17 mouse cellular contexts compared by ENCODE assay signal in genomic region chr17:80752466-80752865, GRCm38 (mm10). TPM values are rescaled to one million over a fixed set of nuclear protein-coding genes. Genes with fewer than 3 reads are reported as not detected.
DNase-seq lines count a peak whose midpoint lies in the region; ATAC-seq and TF ChIP-seq lines count a peak whose summit lies in the region.
"Had no signal": no experiment of that assay in that cellular context is flagged by ENCODE, and none has a peak within 500 bp of the region (broad histone marks: within the 10 kb centered on the region; RNA-seq: fewer than 3 reads in every experiment).

No protein-coding gene starts in this region.

- H3K9me3 ChIP-seq in heart, embryonic 10.5 days, result no peaks in the 10 kb centered on the region
- no peaks in the 10 kb centered on the region for H3K9me3 ChIP-seq in lung, embryonic 14.5 days (ENCODE audit: low read depth, low read length)
- no peaks in the 10 kb centered on the region for H3K9me3 ChIP-seq in forebrain, embryonic 14.5 days (replicated peaks; ENCODE audit: control insufficient read depth, low read length)
- H3K9me3 ChIP-seq: midbrain, embryonic 10.5 days had no signal

- ATAC-seq in lung, embryonic 14.5 days (ENCODE audit: insufficient read depth), result peak; percentile 41; the same call in 1 of the 2 replicates
- ATAC-seq in forebrain, embryonic 14.5 days, result no peak
- ATAC-seq: CD4-positive, CD25-positive, alpha-beta regulatory T cell, adult 4 months; forebrain, embryonic 16.5 days had no signal

- DNase-seq in heart, adult 9 months (ENCODE audit: low spot score in 2 of 2), result peak; percentile 47 to 83
- no peak for DNase-seq in heart, embryonic 10.5 days (ENCODE audit: low spot score)
- DNase-seq in lung, embryonic 14.5 days, result no peak
- DNase-seq in lung, postnatal 36 days, result no peak
- DNase-seq in forelimb bud, embryonic 11.5 days (ENCODE audit: low read depth, low spot score), result peak; percentile 72
- peak; percentile 24 for DNase-seq in skeletal muscle tissue, adult 2 months (ENCODE audit: low read depth, low spot score)
- no peak for DNase-seq in forebrain, embryonic 14.5 days (ENCODE audit: low spot score)
- DNase-seq: adrenal gland, adult 2 months; cerebellum, adult 11-12 months; gastrocnemius, adult 2 months; kidney, adult 18-20 months; kidney, postnatal 36 days had no signal

- H3K36me3 ChIP-seq in heart, embryonic 10.5 days, result no peaks in the 10 kb centered on the region
- H3K36me3 ChIP-seq in lung, embryonic 14.5 days (ENCODE audit: insufficient read depth), result no peaks in the 10 kb centered on the region
- H3K36me3 ChIP-seq in forebrain, embryonic 14.5 days (ENCODE audit: control insufficient read depth, insufficient read depth, low read length), result no peaks in the 10 kb centered on the region
- H3K36me3 ChIP-seq: midbrain, embryonic 10.5 days had no signal

- no peak overlapping the region for H3K4me3 ChIP-seq in heart, embryonic 10.5 days
- no peak overlapping the region for H3K4me3 ChIP-seq in lung, embryonic 14.5 days (ENCODE audit: low read depth, low read length)
- no peak overlapping the region for H3K4me3 ChIP-seq in forebrain, embryonic 14.5 days (ENCODE audit: low read depth, low read length)
- H3K4me3 ChIP-seq: erythroblast, embryonic 14.5 days; gastrocnemius, adult 2 months; midbrain, embryonic 10.5 days had no signal

- H3K9ac ChIP-seq in lung, embryonic 14.5 days, result no peak overlapping the region
- H3K9ac ChIP-seq in forebrain, embryonic 14.5 days (ENCODE audit: low read length), result no peak overlapping the region
- H3K9ac ChIP-seq: liver, embryonic 14.5 days had no signal

- H3K4me2 ChIP-seq in lung, embryonic 14.5 days, result no peak overlapping the region
- H3K4me2 ChIP-seq in forebrain, embryonic 14.5 days (ENCODE audit: low read length), result no peak overlapping the region

- no peak overlapping the region for H3K27ac ChIP-seq in heart, embryonic 10.5 days
- no peak overlapping the region for H3K27ac ChIP-seq in lung, embryonic 14.5 days (ENCODE audit: low read depth)
- no peak overlapping the region for H3K27ac ChIP-seq in forebrain, embryonic 14.5 days (ENCODE audit: low read depth, low read length)
- H3K27ac ChIP-seq: gastrocnemius, adult 2 months; liver, embryonic 14.5 days; midbrain, embryonic 10.5 days had no signal

- TF ChIP-seq CTCF in lung, embryonic 14.5 days (IDR thresholded peaks at IDR 0.05; ENCODE audit: low read depth), result no peak

- 25% methylated on average over 1 of the region's 1 CpGs for WGBS in heart, embryonic 10.5 days
- WGBS in lung, embryonic 14.5 days, result 32% methylated on average over 1 of the region's 1 CpGs
- WGBS in forebrain, embryonic 14.5 days, result 19% methylated on average over 1 of the region's 1 CpGs

- H3K4me1 ChIP-seq in heart, embryonic 10.5 days, result peaks cover 14% of the 10 kb centered on the region
- peaks cover 8% of the 10 kb centered on the region; the same call in 1 of the 2 replicates for H3K4me1 ChIP-seq in lung, embryonic 14.5 days (ENCODE audit: insufficient read depth)
- H3K4me1 ChIP-seq in forebrain, embryonic 14.5 days (ENCODE audit: control insufficient read depth, insufficient read depth, low read length), result no peaks in the 10 kb centered on the region

- no peaks in the 10 kb centered on the region for H3K27me3 ChIP-seq in heart, embryonic 10.5 days (ENCODE audit: insufficient read depth, poor library complexity, severe bottlenecking)
- no peaks in the 10 kb centered on the region for H3K27me3 ChIP-seq in lung, embryonic 14.5 days (ENCODE audit: insufficient read depth, low read length)
- no peaks in the 10 kb centered on the region for H3K27me3 ChIP-seq in forebrain, embryonic 14.5 days (replicated peaks; ENCODE audit: control insufficient read depth, insufficient read depth, low read length)

RNA-seq across cellular contexts. Expression of gene Map4k3, which starts 24.2 kb away (rescaled TPM):
- polyA plus RNA-seq in heart, embryonic 10.5 days (2016; fragmentation: Nextera tagmentation; extraction: Ambion mirVana), result 13.5 and 17.6 TPM in 2 replicates
- 62.7 and 64.7 TPM in 2 replicates for polyA plus RNA-seq in lung, embryonic 14.5 days (2014; fragmentation: Nextera tagmentation; extraction: Ambion mirVana)
- 29.0 and 30.7 TPM in 2 replicates for polyA plus RNA-seq in forebrain, embryonic 14.5 days (2014; fragmentation: Nextera tagmentation; extraction: Ambion mirVana)
- polyA plus RNA-seq: erythroblast, embryonic 14.5 days had no signal

Comparison
In these comparisons a context has a peak if more than half of its experiments do, and no peak if none do; other contexts are left out.
1. DNase-seq: peak in heart, adult 9 months (2 of 2), forelimb bud, embryonic 11.5 days (single experiment) and skeletal muscle tissue, adult 2 months (single experiment); none in heart, embryonic 10.5 days (single experiment), lung, embryonic 14.5 days (single experiment), lung, postnatal 36 days (single experiment) and forebrain, embryonic 14.5 days (single experiment).